Mouse (Mus musculus): ENCODE data around the gene Tmem11. TPM values are rescaled to one million over a fixed set of nuclear protein-coding genes. Genes with fewer than 3 reads are reported as not detected.
"Not testable (repeated sequence)": the region's sequence is repeated elsewhere in the genome, so short reads cannot be mapped to it uniquely, and the experiment has no call there.

The Tmem11 gene
- 40.4 and 41.5 TPM in 2 replicates for total RNA-seq (2021)
- long read RNA-seq, transcript Tmem11-203 (3 exons, 1,511 nt), result minor isoform, 5 of 44 reads
- long read RNA-seq, transcript Tmem11-201 (2 exons, 1,457 nt), result major isoform, 27 of 44 reads
- long read RNA-seq, partial matches to known transcripts, result 2 of 44 reads
- long read RNA-seq, other reads (novel, unspliced or antisense), result 10 of 44 reads

DNA sequence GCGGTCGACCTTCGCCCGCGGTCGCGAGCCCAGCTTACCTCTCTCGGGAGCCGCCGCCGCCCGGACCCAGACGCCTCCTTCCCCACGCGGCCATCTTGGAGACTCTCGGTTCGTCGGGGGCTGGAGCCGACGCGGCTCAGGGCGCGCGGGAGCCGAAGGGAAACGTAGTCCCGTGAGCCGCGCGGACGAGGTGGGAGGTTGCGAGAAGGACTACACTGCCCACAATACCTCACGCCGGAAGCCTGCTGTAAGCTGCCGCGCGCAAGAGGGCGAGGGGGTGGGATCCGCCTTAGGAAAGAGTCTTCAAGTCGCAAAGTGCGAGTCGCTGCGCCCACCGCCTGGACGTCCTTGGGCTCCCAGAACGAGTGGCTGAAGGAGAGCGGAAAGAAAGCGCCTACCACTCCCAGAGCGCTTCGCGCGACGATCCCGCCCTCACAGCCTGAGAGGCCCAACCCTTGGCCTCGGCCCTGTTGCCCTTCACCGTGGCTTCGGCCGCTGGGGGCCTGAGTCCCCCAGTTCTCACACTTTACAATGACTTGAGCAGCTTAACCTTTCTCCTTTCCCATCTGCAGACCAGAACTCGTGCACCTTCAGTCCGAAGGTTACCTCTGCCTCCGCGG, at the start of gene Tmem11:
Tmem11 (minus strand) TSS at position 598 of the 620 bp plus-strand sequence.
- peak; percentile 92 for DNase-seq

- DNase-seq, result peak; percentile 81
Measured at GRCm38 (mm10) chr11:60927264-60927663, 48.2 kb upstream of the Tmem11 start.

GRCm38 (mm10) chr11:60924981-60925380, 45.9 kb upstream of the Tmem11 start:
- DNase-seq, result no peak

- no peak for DNase-seq
Measured at GRCm38 (mm10) chr11:60924498-60924897, 45.4 kb upstream of the Tmem11 start.

DNA sequence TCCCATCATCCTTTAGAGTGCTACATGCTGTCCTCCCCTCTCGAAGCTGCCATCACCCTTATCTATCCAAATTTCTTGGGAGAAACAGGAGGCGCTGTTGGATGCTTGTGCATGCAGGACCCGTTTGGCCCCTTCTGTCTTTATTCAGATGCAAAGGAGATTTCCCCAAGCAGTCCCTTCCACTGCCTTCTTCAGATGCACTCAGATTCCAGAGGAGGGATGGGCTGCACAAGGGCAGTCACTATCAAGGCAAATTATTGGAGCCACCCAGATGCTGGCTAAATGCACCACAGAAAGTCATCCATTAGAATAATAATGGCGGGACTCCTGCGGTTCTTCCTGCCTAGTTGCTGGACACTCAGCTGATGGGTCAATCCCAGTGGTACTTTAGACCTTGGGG, 43.9 kb upstream of the Tmem11 start:
- no peak for DNase-seq

GRCm38 (mm10) chr11:60922195-60922594, 43.1 kb upstream of the Tmem11 start:
- DNase-seq, result no peak

DNA sequence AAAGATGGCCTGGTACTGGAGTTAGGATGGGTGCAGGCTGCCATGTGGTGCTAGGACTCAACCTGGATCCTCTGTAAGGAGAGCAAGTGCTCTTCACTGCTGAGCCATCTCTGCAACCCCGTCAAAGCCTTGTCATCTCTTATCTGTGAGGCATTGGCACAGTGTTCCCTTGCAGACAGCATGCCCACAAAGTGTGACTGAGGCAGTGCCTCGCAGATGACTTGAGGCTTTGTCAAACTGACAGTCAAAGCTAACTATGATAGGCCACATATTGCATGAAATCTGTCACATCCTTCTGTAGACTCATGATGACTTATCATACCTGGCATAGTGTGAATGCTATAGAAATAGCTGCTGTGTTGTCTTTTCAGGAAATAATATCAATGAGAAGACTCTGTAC, 40.9 kb upstream of the Tmem11 start:
- no peak for DNase-seq

DNA sequence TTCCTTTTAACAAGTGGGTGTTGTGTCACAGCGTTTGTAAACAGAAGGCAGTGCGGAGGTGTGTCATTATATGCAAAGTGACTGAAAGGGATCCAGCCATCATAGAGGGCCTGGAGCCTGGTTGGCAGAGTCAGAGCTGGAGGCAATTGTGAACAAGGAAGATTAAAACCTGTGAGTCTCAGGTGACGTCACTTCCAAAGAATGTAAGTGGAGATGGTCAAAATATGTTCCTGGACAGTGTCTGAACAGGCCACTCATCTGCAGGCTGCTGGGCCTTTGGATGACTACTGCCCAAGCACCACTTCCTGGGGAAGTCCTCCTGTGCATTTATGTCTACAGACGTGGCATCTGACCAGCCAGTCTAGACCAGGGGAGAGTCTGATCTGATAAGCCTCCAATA, 36.1 kb upstream of the Tmem11 start:
- no peak for DNase-seq

GRCm38 (mm10) chr11:60914491-60914890, 35.4 kb upstream of the Tmem11 start, which contains the start of gene Natd1:
Gene Natd1 (minus strand): TSS chr11:60914750.
- DNase-seq, result no peak

DNA sequence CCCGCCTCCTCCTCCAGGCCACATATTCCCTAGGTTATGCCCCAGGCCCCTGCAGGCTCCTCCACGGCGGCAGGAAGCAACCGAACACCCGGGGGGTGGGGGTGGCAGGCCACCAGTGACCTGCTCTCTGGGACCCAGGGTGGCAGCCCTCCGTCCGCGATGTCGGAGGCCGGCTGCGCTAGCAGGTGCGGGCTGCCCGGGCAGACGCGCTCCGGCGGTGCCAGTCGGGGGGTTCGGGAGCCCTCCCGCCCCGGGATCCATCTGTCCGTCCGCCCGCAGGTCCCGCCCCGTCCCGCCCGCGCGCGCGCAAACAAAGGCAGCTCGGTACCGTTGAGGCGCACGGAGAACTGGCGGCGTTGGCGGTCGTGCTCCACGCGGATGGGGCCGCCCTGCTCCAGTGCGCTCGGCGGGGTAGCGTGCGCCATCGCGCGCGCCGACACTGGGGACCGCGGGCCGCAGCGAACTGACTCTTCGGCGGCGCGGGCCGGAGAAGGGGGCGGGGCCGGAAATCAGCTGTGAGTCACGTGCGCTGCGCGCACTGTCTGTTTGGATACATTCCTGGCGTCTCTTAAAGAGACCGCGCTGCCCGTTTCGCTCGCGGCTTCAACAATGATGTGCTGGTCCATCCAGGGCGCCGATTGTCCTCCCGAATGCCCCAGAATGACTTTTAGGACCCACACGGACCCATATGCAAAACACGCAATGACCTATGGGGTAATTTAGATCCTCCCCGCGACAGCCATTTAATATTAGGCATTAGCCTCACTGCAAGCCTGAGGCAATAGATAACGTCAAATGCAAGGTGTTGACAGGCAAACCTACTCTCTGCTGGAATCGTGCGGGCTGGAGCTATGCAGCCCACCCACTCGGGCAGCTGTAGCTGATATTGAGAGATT, 34.5 kb upstream of the Tmem11 start:
- DNase-seq, result peak; percentile 90

- no peak for DNase-seq
Measured at GRCm38 (mm10) chr11:60912525-60912973, 33.5 kb upstream of the Tmem11 start.

GRCm38 (mm10) chr11:60909626-60910025, 30.6 kb upstream of the Tmem11 start:
- DNase-seq, result no peak

DNA sequence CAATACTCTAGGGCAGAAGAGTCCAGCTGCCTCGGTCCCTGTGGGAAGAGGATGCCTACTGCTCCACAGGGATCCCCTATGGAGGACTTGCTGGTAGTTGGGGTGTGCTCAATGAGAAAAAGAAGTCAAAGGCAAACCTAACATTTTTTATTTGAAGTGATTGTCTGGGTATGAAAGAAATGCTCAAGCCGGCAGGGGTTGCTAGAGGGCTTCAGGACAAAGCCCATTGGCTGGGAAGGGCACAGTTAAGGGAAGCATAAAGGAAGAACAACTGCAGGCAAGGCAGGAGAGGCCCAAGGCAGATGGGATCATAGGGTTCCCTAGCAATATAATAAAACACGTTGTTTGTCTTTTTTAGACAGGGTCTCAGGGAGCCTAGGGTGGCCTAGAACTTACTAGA, 29.0 kb upstream of the Tmem11 start:
- no peak for DNase-seq

DNA sequence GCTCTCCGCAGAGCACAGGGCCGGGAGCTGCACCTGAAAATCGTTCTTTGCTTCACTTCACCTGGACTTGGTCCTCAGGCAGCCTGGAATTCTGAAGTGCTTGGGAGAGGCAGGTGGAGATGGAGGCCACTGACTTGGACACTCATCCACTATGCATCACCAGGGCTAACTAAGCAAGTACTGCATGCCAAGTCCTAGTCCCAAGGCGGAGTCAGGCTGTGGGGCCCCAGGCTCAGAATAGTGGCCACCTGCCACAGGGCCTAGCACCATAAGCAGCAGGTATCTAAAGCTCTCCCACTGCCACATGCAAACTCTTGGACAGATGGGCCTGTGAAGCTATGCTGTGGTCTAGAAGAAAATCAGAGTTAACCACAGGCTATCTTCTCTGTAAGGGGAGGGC, 27.4 kb upstream of the Tmem11 start:
- no peak for DNase-seq

- DNase-seq, result peak; percentile 39
Measured at GRCm38 (mm10) chr11:60905407-60906120, 26.5 kb upstream of the Tmem11 start.

DNA sequence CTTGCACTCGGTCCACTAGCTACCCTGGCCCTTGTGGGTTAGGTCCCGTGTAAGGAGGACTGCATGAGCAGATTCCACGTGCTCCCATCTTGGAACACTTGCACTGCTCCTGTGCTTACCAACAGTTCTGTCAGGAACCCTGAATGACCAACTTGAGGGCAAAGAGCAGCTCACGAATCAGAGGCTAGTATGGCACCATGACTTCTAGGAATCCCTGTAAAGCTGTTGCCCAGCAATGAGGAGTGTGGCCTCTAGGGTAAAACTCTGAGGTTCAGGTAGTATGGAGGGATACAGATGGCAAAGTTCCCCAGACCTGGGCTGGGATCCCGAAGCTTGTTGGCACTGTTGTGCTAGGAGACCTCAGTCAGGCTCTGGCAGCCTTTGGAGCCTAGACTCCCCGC, 24.6 kb upstream of the Tmem11 start:
- no peak for DNase-seq

DNA sequence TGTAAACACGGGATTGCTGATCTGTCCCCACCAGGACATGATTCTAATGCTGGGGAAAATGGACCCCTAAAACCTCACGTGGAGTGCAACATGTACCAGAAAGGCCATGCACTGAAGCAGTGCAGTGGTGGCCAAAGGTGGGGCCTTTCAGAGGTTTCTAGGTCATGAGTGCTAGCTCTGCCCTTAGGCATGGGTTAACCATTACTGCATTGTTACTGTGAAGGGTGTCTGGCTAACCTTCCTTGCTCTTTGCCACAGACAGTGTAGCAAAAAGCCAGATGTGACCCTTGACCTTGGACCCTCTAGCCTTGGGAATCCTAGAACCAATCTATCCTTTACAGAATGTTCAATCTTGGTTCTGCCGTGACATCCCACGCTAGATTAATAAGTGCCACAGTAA, 23.4 kb upstream of the Tmem11 start:
- no peak for DNase-seq

DNA sequence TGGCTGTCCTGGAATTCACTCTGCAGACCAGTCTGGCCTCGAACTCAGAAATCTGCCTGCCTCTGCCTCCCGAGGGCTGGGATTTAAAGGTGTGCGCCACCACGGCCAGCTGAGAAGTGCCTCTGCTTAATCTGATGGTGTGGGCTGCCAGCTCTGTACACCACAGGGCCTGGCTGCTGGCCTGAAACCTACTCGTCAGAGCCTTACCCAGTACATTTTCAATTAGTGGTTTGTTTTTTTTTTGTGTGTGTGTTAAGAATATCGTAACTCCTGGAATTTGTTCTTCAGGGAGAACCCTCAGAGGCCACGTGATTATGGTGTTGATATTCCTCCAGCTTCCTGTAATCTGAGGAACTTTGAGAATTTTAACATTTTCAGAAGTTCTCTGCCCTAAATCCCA, 22.9 kb upstream of the Tmem11 start:
- DNase-seq, result no peak

DNA sequence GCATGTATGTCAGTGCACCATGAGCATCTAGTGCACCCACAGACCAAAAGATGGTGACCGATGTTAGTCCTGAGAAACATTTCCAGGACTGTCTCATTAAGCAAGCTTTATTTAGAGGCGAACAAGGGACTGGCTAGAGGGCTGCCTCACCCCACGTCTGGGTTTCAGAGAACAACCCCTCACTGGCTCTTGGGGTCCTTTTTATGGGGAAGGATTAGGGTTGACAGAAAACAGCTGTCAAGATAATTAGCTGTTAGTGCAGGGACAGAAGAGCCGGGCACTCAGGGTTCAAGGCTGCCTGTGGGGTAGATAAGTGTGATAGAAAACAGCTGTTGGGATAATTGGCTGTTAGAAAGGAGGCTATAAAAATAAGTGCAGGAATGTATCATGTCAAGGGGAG, 16.8 kb upstream of the Tmem11 start:
- DNase-seq, result no peak

DNA sequence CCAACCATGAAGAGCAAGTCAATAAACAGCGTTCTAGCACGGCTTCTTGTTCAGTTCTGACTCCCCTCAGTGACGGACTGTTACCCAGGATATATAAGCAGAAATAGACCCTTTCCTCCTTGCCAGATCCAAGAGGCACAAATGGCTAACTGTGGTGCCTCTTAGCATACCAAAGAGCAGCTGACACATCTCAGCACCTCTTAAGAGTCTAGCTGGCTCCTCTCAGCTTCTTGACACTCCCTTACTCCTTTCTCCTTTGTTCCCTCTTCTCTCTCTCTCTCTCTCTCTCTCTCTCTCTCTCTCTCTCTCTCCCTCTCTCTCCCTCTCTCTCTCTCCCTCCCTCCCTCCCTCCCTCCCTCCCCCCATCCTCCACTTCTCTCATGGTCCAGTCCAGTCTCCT, 11.7 kb upstream of the Tmem11 start:
- no peak for DNase-seq

DNA sequence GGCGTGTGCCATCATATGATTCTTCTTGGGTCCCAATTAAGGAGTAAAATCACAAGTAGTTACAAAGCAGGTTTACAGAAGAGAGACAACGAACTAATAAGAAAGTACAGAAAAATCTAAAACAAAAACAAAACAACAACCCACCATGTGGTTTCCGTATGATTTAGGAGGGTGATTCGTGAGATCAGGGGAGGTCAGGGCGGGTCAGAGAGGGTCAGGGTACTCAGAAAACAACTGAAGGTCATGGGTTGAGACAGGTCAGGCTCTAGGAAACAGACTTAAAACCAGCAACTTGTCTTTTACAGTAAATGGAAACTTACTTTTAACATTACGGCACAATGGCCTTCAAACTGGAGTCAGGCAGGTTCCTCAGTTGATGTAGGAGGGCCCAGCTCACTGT, 11.2 kb upstream of the Tmem11 start:
- no peak for DNase-seq

- no peak for DNase-seq
Measured at GRCm38 (mm10) chr11:60889861-60890260, 10.8 kb upstream of the Tmem11 start.

- not testable (repeated sequence) for DNase-seq
Measured at GRCm38 (mm10) chr11:60886986-60887385, 7.9 kb upstream of the Tmem11 start.
